9 mouse cellular contexts compared by ENCODE assay signal in the genomic region with DNA sequence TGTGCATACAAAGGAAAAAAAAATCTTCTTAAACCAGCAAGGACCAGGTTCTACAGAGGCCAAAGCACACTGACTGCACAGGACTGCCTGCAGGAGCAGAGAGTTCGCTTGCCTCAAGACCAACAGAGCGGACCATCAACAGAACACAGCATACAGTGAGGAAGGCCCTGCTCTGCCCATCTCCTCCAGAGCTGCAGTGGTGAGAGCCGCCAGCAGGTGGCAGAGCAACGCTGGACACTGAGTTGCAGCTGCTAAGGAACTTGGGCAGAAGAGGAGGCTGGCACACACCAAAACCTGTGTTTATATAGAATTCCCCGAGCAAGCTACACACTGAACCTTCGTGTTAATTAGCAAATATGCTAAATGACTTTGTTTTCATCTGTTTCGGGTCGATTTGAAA. TPM values are rescaled to one million over a fixed set of nuclear protein-coding genes. Genes with fewer than 3 reads are reported as not detected.
DNase-seq lines count a peak whose midpoint lies in the region; ATAC-seq and TF ChIP-seq lines count a peak whose summit lies in the region.
"Had no signal": no experiment of that assay in that cellular context is flagged by ENCODE, and none has a peak within 500 bp of the region (broad histone marks: within the 10 kb centered on the region; RNA-seq: fewer than 3 reads in every experiment).

No protein-coding gene starts in this region.

- H3K36me3 ChIP-seq in embryonic facial prominence, embryonic 14.5 days (ENCODE audit: control insufficient read depth, insufficient read depth, low read length), result peaks cover 57% of the 10 kb centered on the region
- peaks cover 75% of the 10 kb centered on the region for H3K36me3 ChIP-seq in heart, embryonic 10.5 days
- H3K36me3 ChIP-seq in liver, adult 2 months (ENCODE audit: control insufficient read depth, insufficient read depth, low read length), result peaks cover 9% of the 10 kb centered on the region; the same call in 1 of the 2 replicates
- no peaks in the 10 kb centered on the region for H3K36me3 ChIP-seq in splenic B cell, adult 2 months (ENCODE audit: control insufficient read depth, insufficient read depth, low read length, poor library complexity, severe bottlenecking)

- no peaks in the 10 kb centered on the region for H3K9me3 ChIP-seq in embryonic facial prominence, embryonic 14.5 days (ENCODE audit: control insufficient read depth, low read length)
- no peaks in the 10 kb centered on the region for H3K9me3 ChIP-seq in heart, embryonic 10.5 days
- H3K9me3 ChIP-seq: embryonic facial prominence, embryonic 15.5 days had no signal

- TF ChIP-seq POLR2A in liver, adult 2 months (IDR thresholded peaks at IDR 0.05; ENCODE audit: extremely low read depth, insufficient read depth, low read length), result no peak

- H3K4me3 ChIP-seq in embryonic facial prominence, embryonic 14.5 days (ENCODE audit: low read depth, low read length), result no peak overlapping the region
- H3K4me3 ChIP-seq in heart, embryonic 10.5 days, result no peak overlapping the region
- H3K4me3 ChIP-seq in liver, adult 2 months (ENCODE audit: insufficient read depth, low read depth, low read length), result no peak overlapping the region
- H3K4me3 ChIP-seq: embryonic facial prominence, embryonic 15.5 days had no signal

- WGBS in embryonic facial prominence, embryonic 14.5 days, result 30% methylated on average over 8 of the region's 8 CpGs
- WGBS in heart, embryonic 10.5 days, result 30% methylated on average over 8 of the region's 8 CpGs
- whole genome bisulfite sequencing in liver, adult 2 months, result 32% methylated on average over 8 of the region's 8 CpGs

- peak; percentile 99 for TF ChIP-seq CTCF in liver, adult 2 months (IDR thresholded peaks at IDR 0.05; ENCODE audit: low read depth, low read length)

- no peaks in the 10 kb centered on the region for H3K79me2 ChIP-seq in liver, adult 2 months (ENCODE audit: control insufficient read depth, insufficient read depth, low read length)

- H3K9ac ChIP-seq in embryonic facial prominence, embryonic 14.5 days (ENCODE audit: low read depth, low read length), result no peak overlapping the region
- no peak overlapping the region for H3K9ac ChIP-seq in liver, adult 2 months (ENCODE audit: low read depth, low read length)
- H3K9ac ChIP-seq: embryonic facial prominence, embryonic 15.5 days had no signal

- DNase-seq in CD4-positive helper T cell, adult 2 months (ENCODE audit: low read depth, low spot score), result peak; percentile 56
- DNase-seq in adrenal gland, postnatal 4 days (ENCODE audit: low spot score in 2 of 2), result peak; percentile 64 to 66
- DNase-seq in embryonic facial prominence, embryonic 14.5 days (ENCODE audit: low spot score), result peak; percentile 78
- peak; percentile 83 for DNase-seq in heart, embryonic 10.5 days (ENCODE audit: low spot score)
- DNase-seq in kidney, postnatal 10 days, result peak; percentile 93
- DNase-seq in liver, adult 2 months (ENCODE audit: extremely low read depth, low read depth, low spot score), result peak; percentile 23
- DNase-seq in neural tube, embryonic 10.5 days (ENCODE audit: extremely low spot score, low spot score), result peak; percentile 87
- peak; percentile 82 for DNase-seq in splenic B cell, adult 2 months (ENCODE audit: low read depth, low spot score)

- H3K27ac ChIP-seq in embryonic facial prominence, embryonic 14.5 days (replicated peaks; ENCODE audit: low read depth, low read length), result no peak overlapping the region
- H3K27ac ChIP-seq in heart, embryonic 10.5 days, result no peak overlapping the region
- no peak overlapping the region for H3K27ac ChIP-seq in liver, adult 2 months (replicated peaks; ENCODE audit: insufficient read depth, low read depth, low read length)
- H3K27ac ChIP-seq: embryonic facial prominence, embryonic 15.5 days had no signal

- no peaks in the 10 kb centered on the region for H3K27me3 ChIP-seq in embryonic facial prominence, embryonic 14.5 days (replicated peaks; ENCODE audit: control insufficient read depth, insufficient read depth, low read length)
- no peaks in the 10 kb centered on the region for H3K27me3 ChIP-seq in heart, embryonic 10.5 days (ENCODE audit: insufficient read depth, poor library complexity, severe bottlenecking)
- H3K27me3 ChIP-seq in liver, adult 2 months (ENCODE audit: control insufficient read depth, insufficient read depth, low read length), result no peaks in the 10 kb centered on the region
- no peaks in the 10 kb centered on the region for H3K27me3 ChIP-seq in splenic B cell, adult 2 months (ENCODE audit: control insufficient read depth, insufficient read depth, low read length, poor library complexity, severe bottlenecking)
- H3K27me3 ChIP-seq: embryonic facial prominence, embryonic 15.5 days had no signal

- ATAC-seq in embryonic facial prominence, embryonic 14.5 days (ENCODE audit: low read depth), result peak; percentile 81

- no peaks in the 10 kb centered on the region for H3K4me1 ChIP-seq in embryonic facial prominence, embryonic 14.5 days (ENCODE audit: control insufficient read depth, insufficient read depth, low read length)
- H3K4me1 ChIP-seq in heart, embryonic 10.5 days, result no peaks in the 10 kb centered on the region
- no peaks in the 10 kb centered on the region for H3K4me1 ChIP-seq in liver, adult 2 months (ENCODE audit: control insufficient read depth, insufficient read depth, low read length)

- H3K4me2 ChIP-seq in embryonic facial prominence, embryonic 14.5 days (ENCODE audit: low read depth, low read length), result no peak overlapping the region
- H3K4me2 ChIP-seq: embryonic facial prominence, embryonic 15.5 days had no signal

RNA-seq across cellular contexts. Expression of a gene that starts 42.8 kb away (rescaled TPM):
- total RNA-seq in adrenal gland, postnatal 4 days (2021), result not detected
- not detected in 2 replicates for polyA plus RNA-seq in embryonic facial prominence, embryonic 14.5 days (2014; fragmentation: Nextera tagmentation; extraction: Ambion mirVana)
- not detected in 2 replicates for polyA plus RNA-seq in heart, embryonic 10.5 days (2016; fragmentation: Nextera tagmentation; extraction: Ambion mirVana)
- total RNA-seq in liver, adult 2 months (2014; rRNA removed), result not detected in 2 replicates
- not detected in 2 replicates for polyA plus RNA-seq in liver, adult 2 months (2012; rRNA removed)
- polyA plus RNA-seq: embryonic facial prominence, embryonic 15.5 days had no signal

RNA-seq across cellular contexts. Expression of a gene that starts 45.1 kb away (rescaled TPM):
- total RNA-seq in adrenal gland, postnatal 4 days (2021), result not detected
- polyA plus RNA-seq in embryonic facial prominence, embryonic 14.5 days (2014; fragmentation: Nextera tagmentation; extraction: Ambion mirVana), result not detected in 2 replicates
- not detected in 2 replicates for polyA plus RNA-seq in heart, embryonic 10.5 days (2016; fragmentation: Nextera tagmentation; extraction: Ambion mirVana)
- total RNA-seq in liver, adult 2 months (2014; rRNA removed), result not detected in 2 replicates
- polyA plus RNA-seq in liver, adult 2 months (2012; rRNA removed), result not detected in 2 replicates
- polyA plus RNA-seq: embryonic facial prominence, embryonic 15.5 days had no signal

Comparison
In these comparisons a context has a peak if more than half of its experiments do, and no peak if none do; other contexts are left out.
1. DNase-seq: peak in every context shown above with its lines; median percentile 93 in kidney, postnatal 10 days; 87 in neural tube, embryonic 10.5 days; 83 in heart, embryonic 10.5 days; 82 in splenic B cell, adult 2 months; 78 in embryonic facial prominence, embryonic 14.5 days; 65 in adrenal gland, postnatal 4 days; 56 in CD4-positive helper T cell, adult 2 months; 23 in liver, adult 2 months.